Mouse (Mus musculus): ENCODE data around the gene Ispd.

Ispd gene

DNA sequence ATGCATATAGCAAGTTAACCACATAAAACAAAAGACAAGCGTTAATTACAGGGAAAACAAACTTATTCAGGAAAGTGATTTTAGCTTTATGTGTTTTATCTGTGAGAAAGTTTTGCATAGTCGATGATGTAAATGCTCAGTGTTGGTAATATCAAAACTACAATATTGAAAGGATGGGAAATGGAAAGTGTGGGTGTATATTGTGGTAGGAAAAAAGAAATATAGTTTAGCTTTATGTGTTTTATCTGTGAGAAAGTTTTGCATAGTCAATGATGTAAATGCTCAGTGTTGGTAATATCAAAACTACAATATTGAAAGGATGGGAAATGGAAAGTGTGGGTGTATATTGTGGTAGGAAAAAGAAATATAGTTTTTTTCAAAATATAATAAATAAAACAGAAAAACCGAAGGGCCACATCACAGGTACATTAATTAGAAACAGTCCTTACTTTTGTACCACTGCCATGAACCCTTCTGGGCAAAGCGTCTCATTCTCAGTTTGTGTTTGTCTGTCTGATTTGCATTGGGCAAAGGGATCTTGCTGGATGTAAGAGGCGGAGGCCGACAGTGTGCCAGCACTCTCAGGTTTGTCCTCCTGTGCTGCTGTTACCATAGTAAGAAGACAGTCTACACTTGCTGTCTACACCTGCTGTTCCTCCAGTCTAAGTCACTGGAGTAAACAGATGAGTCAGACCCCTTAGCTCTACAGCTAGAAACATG lies 87.2 kb downstream of the Ispd start:
- DNase-seq (ENCODE audit: low spot score in 2 of 2), result no peak

- no peak for DNase-seq (ENCODE audit: low spot score in 2 of 2)
Measured at GRCm38 (mm10) chr12:36471411-36471810, 90.2 kb downstream of the Ispd start.

- DNase-seq (ENCODE audit: low spot score in 2 of 2), result no peak
Measured at GRCm38 (mm10) chr12:36474171-36474570, 92.9 kb downstream of the Ispd start.

GRCm38 (mm10) chr12:36475269-36475668 lies 94.0 kb downstream of the Ispd start:
- DNase-seq (ENCODE audit: low spot score in 2 of 2), result no peak

DNA sequence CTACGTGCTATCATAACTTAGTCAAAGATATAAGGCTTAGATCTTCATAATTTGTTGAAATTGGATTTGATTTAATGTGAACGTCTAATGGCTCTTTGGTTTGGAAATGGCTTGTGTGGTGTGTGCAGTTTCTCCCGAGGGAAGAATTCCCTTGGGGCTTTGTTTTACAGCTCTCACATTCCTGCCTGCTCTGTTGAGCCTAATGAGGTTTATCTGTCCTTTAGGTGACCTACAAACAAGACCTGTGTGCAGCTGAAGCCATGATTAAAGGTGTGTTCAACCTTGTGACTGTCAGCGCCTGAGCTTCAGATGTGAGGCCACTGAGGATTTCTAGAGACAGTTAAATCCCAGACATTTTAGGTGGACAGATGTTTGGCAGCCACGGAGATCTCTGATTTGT lies 95.2 kb downstream of the Ispd start:
- DNase-seq (ENCODE audit: low spot score in 2 of 2), result peak in 1 of 2 experiments; percentile 1

GRCm38 (mm10) chr12:36477501-36477900 lies 96.3 kb downstream of the Ispd start:
- no peak for DNase-seq (ENCODE audit: low spot score in 2 of 2)

DNA sequence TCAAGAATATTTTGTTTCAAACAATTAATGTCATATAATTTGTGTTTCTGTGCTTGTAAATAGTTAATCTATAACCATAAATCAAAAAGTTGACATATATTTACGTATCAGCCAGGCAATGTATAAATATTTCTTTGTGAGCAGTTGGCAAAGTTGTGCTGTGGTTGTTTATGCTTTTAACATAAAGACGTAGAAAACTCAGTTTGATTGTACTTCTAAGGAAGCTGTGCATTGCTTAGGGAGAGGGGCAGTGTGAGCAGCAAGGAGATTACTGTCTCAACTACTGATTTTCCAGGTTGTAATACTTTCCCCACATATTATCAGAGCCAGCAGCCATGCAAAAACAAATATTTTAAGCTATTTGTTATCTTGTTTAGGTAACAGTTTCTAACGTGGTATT lies 96.7 kb downstream of the Ispd start:
- no peak for DNase-seq (ENCODE audit: low spot score in 2 of 2)

DNA sequence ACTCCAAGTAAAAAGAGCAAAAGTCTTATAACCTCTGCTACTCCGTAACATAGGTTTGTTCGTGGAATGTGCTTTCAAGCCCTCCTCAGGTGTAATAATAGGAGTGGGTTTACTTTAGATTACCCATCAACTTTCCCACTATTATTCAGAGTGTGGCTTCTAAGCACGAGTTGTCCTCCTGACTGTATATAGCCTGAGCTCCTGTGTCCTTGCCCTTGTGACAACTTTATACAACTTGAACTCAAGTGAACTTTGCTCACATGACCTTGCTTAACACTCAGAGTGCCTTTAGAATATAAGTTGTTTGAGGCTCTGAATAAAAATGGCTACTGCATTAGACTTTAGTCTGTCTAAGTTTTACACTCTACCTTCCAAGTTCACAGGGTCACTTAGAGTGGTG lies 100.5 kb downstream of the Ispd start:
- DNase-seq (ENCODE audit: low spot score in 2 of 2), result no peak

DNA sequence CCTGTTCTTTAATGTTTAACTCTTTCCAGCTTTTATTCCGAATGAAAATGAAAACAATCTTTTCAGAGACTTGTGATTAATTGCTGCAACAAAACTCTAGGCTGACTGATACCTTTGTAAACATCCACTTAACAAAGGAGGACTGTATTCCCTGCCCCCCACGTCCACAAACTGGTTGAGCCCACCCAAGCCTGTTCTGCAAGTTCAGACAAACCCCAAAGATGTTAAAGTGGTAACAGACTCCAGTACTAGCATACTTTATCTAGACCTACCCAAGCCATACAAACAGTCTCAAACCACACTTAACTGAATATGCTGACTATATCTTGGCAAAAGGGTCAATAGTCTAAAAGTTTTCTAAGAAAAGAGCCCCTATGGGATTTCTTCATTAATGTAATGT lies 102.1 kb downstream of the Ispd start:
- DNase-seq (ENCODE audit: low spot score in 2 of 2), result no peak

DNA sequence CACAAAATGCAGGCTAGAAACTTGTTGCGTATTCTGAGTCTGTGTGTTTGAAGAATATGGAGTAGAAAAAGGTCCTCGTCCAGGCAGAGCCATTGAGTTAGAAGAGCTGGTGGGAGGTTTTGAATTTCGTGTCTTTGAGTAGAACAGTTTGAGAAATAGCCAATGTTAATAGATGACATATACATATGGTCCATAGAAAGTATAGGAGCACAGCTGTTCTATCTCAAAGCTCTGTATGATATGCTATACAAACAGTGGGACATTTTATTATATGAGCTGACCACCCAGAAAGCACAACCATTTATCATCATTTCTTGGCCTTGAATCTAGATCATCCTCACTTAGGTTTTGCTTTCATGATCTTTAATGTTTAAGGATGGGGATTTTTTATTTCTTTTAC lies 116.3 kb downstream of the Ispd start:
- DNase-seq (ENCODE audit: low spot score in 2 of 2), result no peak

DNA sequence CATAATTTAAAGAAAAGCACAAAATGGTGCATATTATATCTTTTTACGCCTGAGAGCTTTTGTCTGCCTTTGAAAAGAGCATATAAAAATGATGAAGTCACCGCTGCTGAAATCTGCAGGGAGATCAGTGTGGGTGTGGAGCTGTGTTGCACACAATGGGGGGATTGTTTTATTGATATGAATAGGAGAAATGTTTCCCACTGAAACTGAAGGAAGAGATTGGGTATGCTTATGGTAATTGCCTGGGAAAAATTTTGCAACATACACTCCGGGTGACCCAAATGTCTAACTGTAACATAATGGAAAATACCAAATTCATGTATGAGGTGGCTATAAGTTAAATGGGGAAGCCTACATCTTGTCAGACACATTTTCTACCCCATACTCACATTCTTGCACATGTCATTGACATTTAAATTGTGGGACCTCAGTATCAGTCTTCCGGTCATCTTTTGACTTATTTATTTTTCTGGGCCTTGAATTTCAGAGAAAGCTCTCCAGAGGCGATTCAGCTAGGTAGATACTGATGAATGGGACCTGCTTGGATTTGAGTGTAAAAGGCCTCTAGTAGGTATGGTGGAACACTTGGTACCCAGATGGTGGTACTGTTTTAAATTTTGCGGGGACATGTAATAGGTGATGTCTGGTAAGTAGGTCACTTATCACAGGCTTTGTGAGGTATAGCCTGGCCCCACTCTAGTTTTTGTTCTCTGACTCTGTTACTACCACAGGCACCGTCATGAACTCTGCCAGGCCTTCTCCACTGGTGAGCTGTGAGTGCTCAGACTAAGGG lies 126.1 kb downstream of the Ispd start:
- DNase-seq (ENCODE audit: low spot score in 2 of 2), result no peak

DNA sequence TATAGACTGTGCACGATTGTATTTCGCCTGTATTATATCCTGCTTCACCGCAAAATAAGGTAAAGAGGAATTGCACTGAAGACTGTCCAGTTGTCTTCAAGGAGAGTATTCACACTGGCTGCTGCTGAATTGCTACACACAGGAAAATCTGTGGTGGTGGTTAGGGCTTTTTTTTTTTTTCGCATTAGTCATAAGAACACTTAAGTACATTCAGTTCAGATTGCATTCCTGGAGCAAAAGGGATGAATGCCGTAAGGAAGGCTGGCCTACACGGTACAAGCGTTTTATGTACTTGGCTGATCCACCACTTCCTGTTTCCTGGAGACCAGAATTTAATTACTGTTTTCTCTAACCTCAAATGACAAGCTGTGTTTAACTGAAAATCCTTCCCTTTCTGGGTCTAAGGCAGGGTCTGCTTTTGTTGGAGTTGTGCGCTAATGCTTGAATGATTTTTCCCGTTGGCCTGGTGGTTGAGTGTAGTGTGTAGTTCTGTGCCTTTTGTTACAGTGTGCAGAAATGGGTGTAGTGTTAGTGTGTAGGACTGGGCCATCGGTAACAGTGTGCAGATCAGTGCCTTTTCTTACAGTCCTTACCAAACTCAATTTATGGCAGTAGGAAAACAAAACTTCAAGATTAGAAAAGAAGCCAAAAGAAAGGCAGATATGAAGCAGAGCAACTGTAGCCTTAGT lies 128.8 kb downstream of the Ispd start:
- no peak for DNase-seq (ENCODE audit: low spot score in 2 of 2)

DNA sequence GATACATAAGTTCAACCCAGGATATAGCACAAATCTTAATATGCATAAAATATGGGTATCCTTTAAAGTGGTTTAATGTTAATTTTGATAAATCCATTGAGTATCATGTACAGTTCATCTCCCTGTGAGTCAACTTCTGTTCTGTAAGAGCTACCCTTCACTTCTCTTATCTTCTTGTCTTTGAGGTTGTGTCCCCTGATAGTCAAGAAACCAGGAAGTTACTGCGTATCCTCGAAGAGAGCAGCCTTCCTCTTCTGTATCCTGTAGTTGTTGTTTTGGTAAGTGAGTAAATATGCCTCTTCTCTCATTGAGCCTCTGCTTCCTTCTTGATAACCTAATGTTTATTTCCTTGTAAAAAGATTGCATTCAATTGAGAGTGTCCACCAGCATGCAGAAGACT lies 140.5 kb downstream of the Ispd start:
- DNase-seq (ENCODE audit: low spot score in 2 of 2), result no peak

DNA sequence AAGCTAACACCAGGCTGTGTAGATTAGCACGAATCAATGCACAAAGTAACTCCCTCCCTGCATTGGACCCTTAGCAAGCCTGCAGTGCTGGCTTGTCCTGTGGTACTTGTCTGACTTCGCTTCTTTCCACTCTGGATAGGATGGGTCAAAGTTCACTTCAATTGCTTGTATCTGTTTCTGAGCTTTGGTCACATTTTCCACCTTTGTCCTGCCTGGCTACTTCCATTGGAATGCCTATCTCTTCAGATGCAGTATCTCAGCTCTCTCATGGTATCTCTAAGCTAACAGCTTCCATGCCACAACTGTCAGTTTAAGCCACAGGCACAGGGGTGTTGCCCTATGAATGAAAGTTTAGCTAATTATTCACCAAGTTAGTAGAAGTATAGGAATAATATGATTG lies 142.3 kb downstream of the Ispd start:
- DNase-seq (ENCODE audit: low spot score in 2 of 2), result no peak

- DNase-seq (ENCODE audit: low spot score in 2 of 2), result no peak
Measured at GRCm38 (mm10) chr12:36530920-36531319, 149.7 kb downstream of the Ispd start.

DNA sequence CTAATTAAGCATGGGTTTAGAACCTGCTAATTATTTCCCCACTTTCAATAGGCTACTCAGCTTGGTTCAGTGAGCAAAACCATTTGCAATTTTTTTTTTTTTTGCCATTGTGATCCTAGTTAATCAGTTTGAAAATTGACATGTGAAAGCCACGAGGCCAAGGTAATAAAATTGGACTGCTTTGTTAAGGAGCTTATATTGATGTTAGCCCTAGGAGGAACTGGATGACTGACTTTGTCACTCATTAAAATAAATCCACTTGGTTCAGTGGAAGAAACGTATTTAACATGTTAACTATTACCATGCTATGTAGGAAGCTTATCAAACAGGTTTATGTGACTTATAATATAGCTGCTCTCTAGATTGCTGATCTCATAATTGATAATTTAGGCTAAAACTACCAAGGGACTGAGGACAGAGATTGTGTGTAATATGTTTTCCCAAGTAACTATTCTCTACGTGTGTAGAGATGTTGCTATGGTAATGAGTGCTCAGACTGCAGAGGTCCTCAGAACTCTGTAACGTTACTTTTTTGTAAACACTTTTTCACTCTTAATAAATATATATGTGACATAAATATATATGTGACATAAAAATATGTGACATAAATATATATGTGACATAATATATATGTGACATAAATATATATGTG lies 150.3 kb downstream of the Ispd start:
- no peak for DNase-seq (ENCODE audit: low spot score in 2 of 2)

DNA sequence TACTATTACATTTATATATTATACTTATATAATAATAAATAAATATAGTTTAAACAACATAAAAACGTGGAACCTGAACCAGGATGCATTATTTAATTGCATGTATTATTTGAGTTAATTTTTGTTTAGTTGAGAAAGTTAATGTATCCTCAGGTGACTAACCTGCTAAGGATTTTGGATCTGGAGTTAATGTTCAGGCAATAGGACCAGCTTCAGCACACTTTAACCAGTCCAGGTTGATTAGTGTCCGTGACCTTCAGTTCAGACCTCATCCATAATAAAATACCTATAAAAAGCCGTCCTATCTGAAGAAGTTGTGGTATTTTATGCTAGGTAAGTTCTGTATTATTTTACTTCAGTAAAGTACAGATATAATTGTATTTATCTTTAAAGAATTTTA lies 151.3 kb downstream of the Ispd start:
- DNase-seq (ENCODE audit: low spot score in 2 of 2), result no peak

DNA sequence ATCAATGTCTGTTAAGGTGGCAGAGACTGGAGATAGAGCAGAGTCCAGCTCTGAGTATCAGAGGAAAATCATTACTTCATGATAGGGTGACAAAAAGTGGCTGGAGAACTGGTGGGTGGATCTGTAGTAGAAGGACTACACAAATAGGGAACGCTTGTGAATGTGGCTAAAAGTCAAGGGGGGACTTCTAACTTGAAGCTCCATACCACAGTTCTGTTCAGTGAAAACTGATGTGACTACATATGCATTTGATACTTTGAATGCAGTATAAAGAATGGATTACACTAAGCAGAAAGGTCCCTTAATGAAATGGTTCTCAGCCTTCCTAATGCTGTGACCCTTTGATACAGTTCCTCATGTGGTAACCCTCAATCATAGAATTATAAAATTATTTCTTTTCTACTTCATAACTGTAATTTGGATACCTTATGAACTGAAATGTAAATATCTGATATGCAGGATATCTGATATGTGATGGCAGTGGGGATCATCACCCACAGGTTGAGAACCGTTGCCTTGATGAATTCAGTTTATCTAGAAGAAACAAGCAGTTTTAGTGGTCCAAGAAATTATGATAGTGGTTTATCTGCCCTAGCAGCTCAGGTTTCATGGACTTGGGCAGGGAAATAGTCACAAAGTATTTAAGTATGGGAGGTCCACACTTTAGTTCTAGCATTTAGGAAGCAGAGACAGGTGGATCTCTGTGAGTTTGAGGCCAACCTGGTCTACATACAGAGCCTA lies 152.1 kb downstream of the Ispd start:
- no peak for DNase-seq (ENCODE audit: low spot score in 2 of 2)

GRCm38 (mm10) chr12:36534589-36534988 lies 153.3 kb downstream of the Ispd start:
- DNase-seq (ENCODE audit: low spot score in 2 of 2), result no peak

GRCm38 (mm10) chr12:36545318-36545717 lies 164.1 kb downstream of the Ispd start:
- no peak for DNase-seq (ENCODE audit: low spot score in 2 of 2)

GRCm38 (mm10) chr12:36549474-36549873 lies 168.2 kb downstream of the Ispd start:
- no peak for DNase-seq (ENCODE audit: low spot score in 2 of 2)

DNA sequence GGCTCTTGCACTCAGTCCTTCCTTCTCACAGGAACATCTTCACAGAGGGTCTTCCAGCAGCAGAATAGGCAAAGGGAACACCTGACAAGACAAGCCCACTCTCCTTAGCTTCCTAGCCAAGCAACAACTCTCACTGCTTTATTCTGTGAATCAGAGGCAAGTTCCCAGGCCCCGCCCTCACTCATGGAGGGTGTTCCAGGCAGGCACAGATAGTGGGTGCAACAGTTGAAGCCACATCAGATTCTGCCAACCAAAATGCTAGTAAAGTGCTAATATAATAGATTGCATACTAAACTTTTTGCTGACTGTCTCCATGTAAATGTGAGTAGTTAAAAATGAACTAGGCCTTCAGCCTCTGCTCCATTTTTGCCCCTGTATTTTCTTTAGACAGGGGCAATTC lies 173.4 kb downstream of the Ispd start:
- DNase-seq (ENCODE audit: low spot score in 2 of 2), result no peak

Data from heart, adult 9 months (tissue).